Mouse (Mus musculus) brain, embryonic 14.5 days (tissue): ENCODE measurements around the gene Olfr635. TPM values are rescaled to one million over a fixed set of nuclear protein-coding genes. Genes with fewer than 3 reads are reported as not detected.

Source experiments
- DNase-seq: peaks from one replicate; pipeline ENCODE4 v3.0.0-alpha.2; 2011; ENCODE audit warnings: low read depth
- CTCF ChIP-seq: fragments of 200-500 bp; IDR thresholded peaks from 2 replicates; pipeline ENCODE4 v1.5.1; 2012; ENCODE audit warnings: inconsistent platforms, mild to moderate bottlenecking, moderate library complexity, borderline replicate concordance; ENCODE audit not compliant: insufficient read depth, insufficient read length; ENCODE audit errors: extremely low read depth
- POLR2A ChIP-seq: fragments of 200-500 bp; IDR thresholded peaks from 2 replicates; pipeline ENCODE4 v1.6.1; 2012; ENCODE audit warnings: mild to moderate bottlenecking, inconsistent platforms, borderline replicate concordance; ENCODE audit not compliant: poor library complexity, insufficient read depth, insufficient read length, severe bottlenecking; ENCODE audit errors: extremely low read depth
- polyA plus RNA-seq: library from polyadenylated mRNA; depleted of rRNA; stranded (reverse); fragments of >200 nt; gene quantifications from 2 replicates; pipeline ENCODE4 v1.2.3, GENCODE M21; 2012; rRNA removed

Olfr635 gene
- polyA plus RNA-seq, 1 experiment = not detected

GRCm38 (mm10) chr7:104035145-104035544 is 64.2 kb downstream of the Olfr635 start, which contains the start of gene Olfr641:
TSS of gene Olfr641 (plus strand) at chr7:104035445.
- no peak for TF ChIP-seq POLR2A
- no peak for TF ChIP-seq CTCF
- DNase-seq = no peak

Other genes with a start within 250 kb of the Olfr635 start
- gene Olfr628, start 240.8 kb upstream of the Olfr635 start, polyA plus RNA-seq = not detected in 2 replicates
- not detected in 2 replicates for gene Olfr629, start 226.2 kb upstream of the Olfr635 start, polyA plus RNA-seq
- gene Olfr630, start 213.8 kb upstream of the Olfr635 start, polyA plus RNA-seq = not detected in 2 replicates
- gene Olfr69, start 199.6 kb upstream of the Olfr635 start, polyA plus RNA-seq = not detected in 2 replicates
- gene Olfr68, start 191.5 kb upstream of the Olfr635 start, polyA plus RNA-seq = not detected in 2 replicates
- not detected in 2 replicates for gene Olfr67, start 179.3 kb upstream of the Olfr635 start, polyA plus RNA-seq
- gene Hbb-bt, start 157.2 kb upstream of the Olfr635 start, polyA plus RNA-seq = 1,200 and 1,643 TPM in 2 replicates
- 4,622 and 5,050 TPM in 2 replicates for gene Hbb-bs, start 143.1 kb upstream of the Olfr635 start, polyA plus RNA-seq
- gene Hbb-bh2, start 130.6 kb upstream of the Olfr635 start, polyA plus RNA-seq = not detected in 2 replicates
- gene Hbb-bh1, start 128.0 kb upstream of the Olfr635 start, polyA plus RNA-seq = 4.5 and 6.0 TPM in 2 replicates
- gene Hbb-y, start 117.9 kb upstream of the Olfr635 start, polyA plus RNA-seq = 331 and 571 TPM in 2 replicates
- not detected in 2 replicates for gene Olfr66, start 84.9 kb upstream of the Olfr635 start, polyA plus RNA-seq
- gene Olfr64, start 76.7 kb upstream of the Olfr635 start, polyA plus RNA-seq = not detected in 2 replicates
- not detected in 2 replicates for gene Olfr65, start 67.7 kb upstream of the Olfr635 start, polyA plus RNA-seq
- gene Olfr631, start 42.3 kb upstream of the Olfr635 start, polyA plus RNA-seq = not detected in 2 replicates
- gene Olfr632, start 36.8 kb upstream of the Olfr635 start, polyA plus RNA-seq = not detected in 2 replicates
- gene Olfr633, start 26.7 kb upstream of the Olfr635 start, polyA plus RNA-seq = not detected in 2 replicates
- gene Olfr638, start 27.6 kb downstream of the Olfr635 start, polyA plus RNA-seq = not detected in 2 replicates
- gene Olfr639, start 46.2 kb downstream of the Olfr635 start, polyA plus RNA-seq = not detected in 2 replicates
- not detected in 2 replicates for gene Olfr640, start 54.4 kb downstream of the Olfr635 start, polyA plus RNA-seq
- gene Olfr641, start 64.3 kb downstream of the Olfr635 start, polyA plus RNA-seq = not detected in 2 replicates
- gene Olfr642, start 81.5 kb downstream of the Olfr635 start, polyA plus RNA-seq = not detected in 2 replicates
- gene 4930516K23Rik, start 90.3 kb downstream of the Olfr635 start, polyA plus RNA-seq = not detected in 2 replicates
- not detected in 2 replicates for gene Olfr644, start 100.7 kb downstream of the Olfr635 start, polyA plus RNA-seq
- gene Olfr645, start 114.3 kb downstream of the Olfr635 start, polyA plus RNA-seq = not detected in 2 replicates
- gene Olfr646, start 133.7 kb downstream of the Olfr635 start, polyA plus RNA-seq = not detected in 2 replicates
- gene Ubqln5, start 158.7 kb downstream of the Olfr635 start, polyA plus RNA-seq = not detected in 2 replicates
- gene Olfr643, start 166.3 kb downstream of the Olfr635 start, polyA plus RNA-seq = not detected in 2 replicates
- gene Ubqln3, start 172.1 kb downstream of the Olfr635 start, polyA plus RNA-seq = not detected in 2 replicates
- not detected in 2 replicates for gene Ubqlnl, start 179.4 kb downstream of the Olfr635 start, polyA plus RNA-seq
- not detected in 2 replicates for gene Olfm5, start 193.7 kb downstream of the Olfr635 start, polyA plus RNA-seq
- gene Olfr648, start 212.2 kb downstream of the Olfr635 start, polyA plus RNA-seq = 0.08 and 0.10 TPM in 2 replicates
- gene Olfr649, start 224.8 kb downstream of the Olfr635 start, polyA plus RNA-seq = not detected in 2 replicates
- 0.29 and 0.47 TPM in 2 replicates for gene Trim6, start 247.6 kb downstream of the Olfr635 start, polyA plus RNA-seq